Mouse (Mus musculus) spleen, adult 2 months (tissue): ENCODE results near the gene Bloc1s6. TPM values are rescaled to one million over a fixed set of nuclear protein-coding genes. Genes with fewer than 3 reads are reported as not detected.

Experiments
- DNase-seq, 2 experiments: peaks; one replicate each; pipeline versions ENCODE4 v3.0.0 to v3.0.0-alpha.2; 2012 to 2021; ENCODE audit warnings: low spot score in 2 of 2, low read depth in 1 of 2
- H3K27ac ChIP-seq: fragments of 200-500 bp; 2 replicates; pipeline ENCODE4 v1.5.1; 2012; ENCODE audit warnings: low read length, inconsistent platforms; ENCODE audit not compliant: insufficient read depth
- H3K27me3 ChIP-seq: fragments of 200-500 bp; 2 replicates; pipeline ENCODE4 v1.6.1; 2012; ENCODE audit warnings: mild to moderate bottlenecking, moderate library complexity, low read length, inconsistent platforms; ENCODE audit not compliant: control insufficient read depth, insufficient read depth
- H3K36me3 ChIP-seq: fragments of 200-500 bp; 2 replicates; pipeline ENCODE4 v1.6.1; 2012; ENCODE audit warnings: mild to moderate bottlenecking, low read length, inconsistent platforms; ENCODE audit not compliant: control insufficient read depth, insufficient read depth
- H3K4me1 ChIP-seq: fragments of 200-500 bp; 2 replicates; pipeline ENCODE4 v1.6.1; 2011; ENCODE audit warnings: inconsistent platforms; ENCODE audit not compliant: control insufficient read depth, insufficient read depth, insufficient read length
- H3K4me3 ChIP-seq: fragments of 200-500 bp; 2 replicates; pipeline ENCODE4 v1.5.1; 2011; ENCODE audit warnings: mild to moderate bottlenecking, inconsistent platforms; ENCODE audit not compliant: insufficient read depth, insufficient read length; ENCODE audit errors: extremely low read depth
- CTCF ChIP-seq: fragments of 200-500 bp; IDR thresholded peaks from 2 replicates; pipeline ENCODE4 v1.5.1; 2011; ENCODE audit warnings: mild to moderate bottlenecking, inconsistent platforms; ENCODE audit not compliant: insufficient read depth, insufficient read length, insufficient replicate concordance; ENCODE audit errors: extremely low read depth
- POLR2A ChIP-seq: fragments of 200-500 bp; IDR thresholded peaks from 2 replicates; pipeline ENCODE4 v1.6.1; 2011; ENCODE audit warnings: low read depth, low read length, inconsistent platforms
- WGBS: fragments of 180-500 bp; shearing (Covaris S2); methylation state at CpG from one replicate; pipeline ENCODE4 v1.1.7; 2018; 5-methylcytosine and 5-hydroxymethylcytosine counted together
- polyA plus RNA-seq: library from polyadenylated mRNA; depleted of rRNA; stranded (reverse); fragments of >200 nt; gene quantifications from 2 replicates; pipeline ENCODE4 v1.2.3, GENCODE M21; 2012

Bloc1s6 gene
- polyA plus RNA-seq, 1 experiment: 15.1 TPM

GRCm38 (mm10) chr2:122720564-122720963 is 17.7 kb upstream of the Bloc1s6 start:
- Histone ChIP-seq H3K4me1 (no peaks in the 10 kb centered on the region), H3K27me3 (no peaks in the 10 kb centered on the region), H3K36me3 (no peaks in the 10 kb centered on the region), H3K27ac (no peak overlapping the region), H3K4me3 (no peak overlapping the region)
- WGBS: 35% methylated on average over 3 of the region's 3 CpGs
- DNase-seq: no peak
- TF ChIP-seq POLR2A (no peak), CTCF (no peak)

GRCm38 (mm10) chr2:122725604-122726003 is 12.7 kb upstream of the Bloc1s6 start:
- H3K4me1 ChIP-seq: no peaks in the 10 kb centered on the region
- H3K27me3 ChIP-seq: no peaks in the 10 kb centered on the region
- WGBS: 59% methylated on average over 10 of the region's 10 CpGs
- H3K27ac ChIP-seq: no peak overlapping the region
- TF ChIP-seq POLR2A (no peak), CTCF (peak; percentile 58; the same call in 1 of the 2 replicates)
- DNase-seq: peak in 1 of 2 experiments; percentile 24
- H3K4me3 ChIP-seq: no peak overlapping the region
- H3K36me3 ChIP-seq: no peaks in the 10 kb centered on the region

- WGBS: 74% methylated on average over 2 of the region's 2 CpGs
- H3K27me3 ChIP-seq: no peaks in the 10 kb centered on the region
- no peaks in the 10 kb centered on the region for H3K4me1 ChIP-seq
- no peak overlapping the region for H3K4me3 ChIP-seq
- no peaks in the 10 kb centered on the region for H3K36me3 ChIP-seq
- DNase-seq: no peak
- H3K27ac ChIP-seq: no peak overlapping the region
- no peak for TF ChIP-seq POLR2A
- no peak for TF ChIP-seq CTCF
Measured at GRCm38 (mm10) chr2:122731456-122731855, 6.8 kb upstream of the Bloc1s6 start.

- TF ChIP-seq POLR2A: no peak
- TF ChIP-seq CTCF: no peak
- DNase-seq: no peak
- Histone ChIP-seq H3K27me3 (no peaks in the 10 kb centered on the region), H3K4me1 (peaks cover 7% of the 10 kb centered on the region), H3K36me3 (0 out of 2 replicates have a peak, but pooled peaks cover 2% of the 10 kb centered on the region), H3K27ac (no peak overlapping the region), H3K4me3 (peak overlapping the region; percentile 86)
- 14% methylated on average over 7 of the region's 7 CpGs for WGBS
Measured at GRCm38 (mm10) chr2:122739023-122739422, 720 bp downstream of the Bloc1s6 start.

- TF ChIP-seq CTCF: no peak
- no peak for TF ChIP-seq POLR2A
- Histone ChIP-seq H3K4me1 (no peaks in the 10 kb centered on the region), H3K36me3 (peaks cover 15% of the 10 kb centered on the region), H3K27me3 (no peaks in the 10 kb centered on the region), H3K27ac (no peak overlapping the region), H3K4me3 (no peak overlapping the region)
- DNase-seq: no peak
- 85% methylated on average over 9 of the region's 9 CpGs for WGBS
Measured at GRCm38 (mm10) chr2:122746461-122746860, 8.2 kb downstream of the Bloc1s6 start.

GRCm38 (mm10) chr2:122753739-122754343 is 15.5 kb downstream of the Bloc1s6 start:
- H3K27me3 ChIP-seq: no peaks in the 10 kb centered on the region
- 14% methylated on average over 7 of the region's 7 CpGs for WGBS
- DNase-seq: peak; percentile 32 to 42
- H3K4me1 ChIP-seq: no peaks in the 10 kb centered on the region
- H3K4me3 ChIP-seq: no peak overlapping the region
- H3K27ac ChIP-seq: no peak overlapping the region
- TF ChIP-seq CTCF (peak; percentile 83; the same call in 1 of the 2 replicates), POLR2A (no peak)
- H3K36me3 ChIP-seq: peaks cover 2% of the 10 kb centered on the region; the same call in 1 of the 2 replicates

- no peak for TF ChIP-seq POLR2A
- TF ChIP-seq CTCF: no peak
- WGBS: 98% methylated on average over 1 of the region's 1 CpGs
- no peaks in the 10 kb centered on the region for H3K4me1 ChIP-seq
Measured at GRCm38 (mm10) chr2:122759791-122760190, 21.5 kb downstream of the Bloc1s6 start.

More at GRCm38 (mm10) chr2:122759791-122760190, 21.5 kb downstream of the Bloc1s6 start:
- Histone ChIP-seq H3K27me3 (no peaks in the 10 kb centered on the region), H3K4me3 (no peak overlapping the region), H3K36me3 (no peaks in the 10 kb centered on the region), H3K27ac (no peak overlapping the region)
- no peak for DNase-seq
